Mouse (Mus musculus) kidney, embryonic 15.5 days (tissue): ENCODE measurements at regions not wholly inside any gene's neighbourhood (a gene's known extent, or its start where the extent isn't known, plus 50 kb on each side); places are given as distances from the start of the nearest gene placed in this dataset.

ENCODE experiments used
- ATAC-seq: fragments of 200-750 bp; cut with Nextera tagmentation; replicated peaks from 2 replicates; pipeline ENCODE4 v1.8.0; 2017; ENCODE audit warnings: moderate TSS enrichment; ENCODE audit not compliant: low FRiP score
- H3K27ac ChIP-seq: fragments of 300-500 bp; sonication (generic); 2 replicates; pipeline ENCODE4 v1.5.1; 2015; ENCODE audit warnings: mild to moderate bottlenecking, inconsistent platforms
- H3K27me3 ChIP-seq: fragments of 300-500 bp; sonication (generic); 2 replicates; pipeline ENCODE4 v1.6.1; 2015; ENCODE audit warnings: inconsistent platforms
- H3K36me3 ChIP-seq: fragments of 300-500 bp; sonication (generic); 2 replicates; pipeline ENCODE4 v1.6.1; 2015; ENCODE audit warnings: inconsistent platforms
- H3K4me1 ChIP-seq: fragments of 300-500 bp; sonication (generic); 2 replicates; pipeline ENCODE4 v1.6.1; 2015; ENCODE audit warnings: inconsistent platforms
- H3K4me2 ChIP-seq: fragments of 300-500 bp; sonication (generic); 2 replicates; pipeline ENCODE4 v1.6.1; 2015; ENCODE audit warnings: moderate library complexity, mild to moderate bottlenecking, inconsistent platforms
- H3K4me3 ChIP-seq: fragments of 300-500 bp; sonication (generic); replicated peaks from 2 replicates; pipeline ENCODE4 v1.5.1; 2015; ENCODE audit warnings: mild to moderate bottlenecking, inconsistent platforms
- H3K9ac ChIP-seq: fragments of 300-500 bp; sonication (generic); 2 replicates; pipeline ENCODE4 v1.6.1; 2015; ENCODE audit warnings: mild to moderate bottlenecking, inconsistent platforms
- H3K9me3 ChIP-seq: fragments of 300-500 bp; sonication (generic); replicated peaks from 2 replicates; pipeline ENCODE4 v1.6.1; 2016; ENCODE audit warnings: inconsistent platforms
- WGBS: fragments of 180-500 bp; shearing (Covaris S2); methylation state at CpG from one replicate; pipeline ENCODE4 v1.1.7; 2015; ENCODE audit warnings: mixed read lengths; 5-methylcytosine and 5-hydroxymethylcytosine counted together

GRCm38 (mm10) chr5:101445792-101446191 lies 219.0 kb downstream of the Nkx6-1 start:
- 0 out of 2 replicates have a peak, but pooled peaks cover 3% of the 10 kb centered on the region for H3K4me1 ChIP-seq
- WGBS, result 26% methylated on average over 10 of the region's 10 CpGs

DNA sequence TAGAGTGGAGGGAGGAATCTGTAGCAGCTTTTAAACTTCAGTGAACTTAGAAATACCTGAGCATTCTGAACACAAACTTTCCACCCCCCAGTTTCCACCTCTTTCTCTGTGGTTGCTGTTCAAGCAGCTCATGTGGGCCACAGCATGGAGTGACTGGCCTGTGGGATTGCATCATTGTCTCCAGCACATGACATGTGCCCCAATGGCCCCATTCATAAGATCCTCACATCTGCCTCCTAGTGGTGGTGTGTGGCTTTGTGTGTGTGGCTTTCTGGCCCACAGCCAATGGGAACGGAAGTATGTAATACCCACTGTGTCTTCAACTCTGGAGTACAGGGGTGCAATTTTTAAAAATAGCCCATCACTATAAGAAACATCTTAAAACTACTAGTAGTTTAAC lies 223.0 kb downstream of the Nkx6-1 start:
- WGBS, result 75% methylated on average over 1 of the region's 1 CpGs
- ATAC-seq, result no peak
- no peaks in the 10 kb centered on the region for H3K27me3 ChIP-seq
- H3K4me3 ChIP-seq, result no peak overlapping the region
- no peaks in the 10 kb centered on the region for H3K36me3 ChIP-seq
- H3K4me2 ChIP-seq, result no peak overlapping the region
- H3K4me1 ChIP-seq, result 0 out of 2 replicates have a peak, but pooled peaks cover 3% of the 10 kb centered on the region
- H3K9me3 ChIP-seq, result no peaks in the 10 kb centered on the region
- H3K27ac ChIP-seq, result no peak overlapping the region
- no peak overlapping the region for H3K9ac ChIP-seq

More at GRCm38 (mm10) chr5:101445792-101446191, 219.0 kb downstream of the Nkx6-1 start:
- H3K36me3 ChIP-seq, result no peaks in the 10 kb centered on the region
- H3K27me3 ChIP-seq, result no peaks in the 10 kb centered on the region
- no peak overlapping the region for H3K27ac ChIP-seq
- H3K9me3 ChIP-seq, result no peaks in the 10 kb centered on the region
- no peak overlapping the region for H3K4me3 ChIP-seq
- no peak for ATAC-seq
- H3K9ac ChIP-seq, result no peak overlapping the region
- no peak overlapping the region for H3K4me2 ChIP-seq

GRCm38 (mm10) chr5:101437666-101438299 lies 227.0 kb downstream of the Nkx6-1 start:
- Histone ChIP-seq H3K27me3 (no peaks in the 10 kb centered on the region), H3K4me2 (no peak overlapping the region), H3K4me1 (no peaks in the 10 kb centered on the region), H3K27ac (no peak overlapping the region), H3K9ac (no peak overlapping the region), H3K9me3 (no peaks in the 10 kb centered on the region), H3K36me3 (no peaks in the 10 kb centered on the region), H3K4me3 (no peak overlapping the region)
- WGBS, result 70% methylated on average over 14 of the region's 14 CpGs
- no peak for ATAC-seq

DNA sequence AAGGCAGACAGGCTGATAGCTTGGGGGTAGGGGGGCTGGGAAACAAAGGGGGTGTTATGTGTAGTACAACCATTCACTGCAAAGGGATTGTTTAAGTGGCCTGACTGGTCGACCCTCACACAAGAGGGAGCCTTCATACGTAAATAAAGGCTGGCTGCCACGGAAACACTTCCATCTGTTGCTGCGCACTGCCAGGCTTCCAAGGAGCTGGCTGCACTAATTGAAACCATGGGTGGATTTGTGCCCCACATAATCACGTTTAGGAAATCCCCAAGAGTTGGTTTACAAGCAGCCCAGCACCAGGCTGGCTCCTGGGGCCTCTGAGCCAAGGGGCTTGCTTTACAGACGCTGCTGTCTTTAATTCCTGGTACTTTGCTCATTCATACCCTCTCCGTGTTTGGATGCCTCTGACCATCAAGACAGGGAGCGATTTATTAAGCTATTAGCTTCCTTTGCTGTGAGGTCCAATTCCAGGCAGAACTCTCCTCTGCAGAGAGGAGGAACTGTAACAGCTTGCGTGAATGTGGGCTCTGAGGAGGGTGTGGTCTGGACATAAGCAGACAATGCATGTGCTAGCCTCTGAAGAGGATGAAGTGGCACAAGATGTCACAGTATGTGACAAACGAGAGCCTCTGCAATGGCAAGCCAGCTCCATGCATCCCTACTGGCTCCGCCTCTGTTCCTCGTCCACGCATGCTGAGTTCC lies 238.6 kb downstream of the Nkx6-1 start:
- WGBS, result 31% methylated on average over 13 of the region's 13 CpGs
- ATAC-seq, result no peak
- no peak overlapping the region for H3K4me2 ChIP-seq
- H3K27ac ChIP-seq, result no peak overlapping the region
- H3K4me1 ChIP-seq, result peaks cover 4% of the 10 kb centered on the region; the same call in 1 of the 2 replicates
- no peak overlapping the region for H3K9ac ChIP-seq
- no peak overlapping the region for H3K4me3 ChIP-seq
- no peaks in the 10 kb centered on the region for H3K9me3 ChIP-seq
- H3K36me3 ChIP-seq, result no peaks in the 10 kb centered on the region
- H3K27me3 ChIP-seq, result no peaks in the 10 kb centered on the region

DNA sequence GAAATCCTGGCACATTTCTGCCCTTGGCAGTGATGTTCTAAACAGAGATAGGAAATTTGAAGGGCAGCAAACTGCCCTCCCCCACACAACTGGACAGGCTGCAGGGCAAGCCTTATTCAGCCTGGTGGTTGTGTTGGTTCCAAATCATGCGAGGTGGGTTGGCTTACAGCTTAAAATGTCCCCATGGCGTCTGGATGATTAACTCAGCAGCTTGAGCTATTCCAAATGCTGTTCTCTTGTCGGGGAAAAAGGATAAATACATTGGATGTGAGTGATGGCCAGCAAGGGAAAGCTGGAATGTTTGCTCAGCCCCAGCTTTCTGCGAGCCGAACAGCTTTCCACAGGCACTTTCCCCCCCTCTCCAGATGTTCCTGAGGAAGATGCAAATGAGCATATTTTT lies 280.5 kb downstream of the Nkx6-1 start:
- WGBS, result 34% methylated on average over 5 of the region's 5 CpGs
- Histone ChIP-seq H3K4me3 (no peak overlapping the region), H3K27me3 (no peaks in the 10 kb centered on the region), H3K27ac (no peak overlapping the region), H3K9me3 (no peaks in the 10 kb centered on the region), H3K4me1 (no peaks in the 10 kb centered on the region), H3K4me2 (no peak overlapping the region), H3K36me3 (no peaks in the 10 kb centered on the region), H3K9ac (no peak overlapping the region)
- ATAC-seq, result no peak

DNA sequence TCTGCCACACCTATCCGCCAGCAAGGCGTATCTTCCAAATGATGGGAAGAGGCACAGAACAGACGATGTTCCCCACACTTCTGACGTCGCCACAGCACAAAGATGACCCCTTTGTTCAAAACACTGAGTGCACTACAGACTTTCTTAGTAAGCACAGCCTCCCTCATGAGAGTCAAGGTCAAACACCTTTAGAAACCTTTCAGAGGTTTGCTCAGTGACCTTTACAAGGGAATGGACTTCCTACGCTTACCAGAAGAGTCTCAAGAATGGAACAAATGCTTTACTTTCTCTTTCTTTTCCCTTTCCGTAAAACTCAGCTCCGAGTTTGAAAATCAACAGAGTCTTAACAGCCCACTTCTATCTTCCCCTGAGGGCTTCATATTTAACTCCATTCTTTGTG lies 283.4 kb downstream of the Nkx6-1 start:
- Histone ChIP-seq H3K4me1 (no peaks in the 10 kb centered on the region), H3K27me3 (no peaks in the 10 kb centered on the region), H3K36me3 (no peaks in the 10 kb centered on the region), H3K4me2 (no peak overlapping the region; the same call in 1 of the 2 replicates), H3K4me3 (no peak overlapping the region), H3K9me3 (no peaks in the 10 kb centered on the region), H3K9ac (no peak overlapping the region), H3K27ac (0 out of 2 replicates have a peak overlapping the region, but pooled peaks have one; percentile 34)
- WGBS, result 71% methylated on average over 8 of the region's 8 CpGs
- no peak for ATAC-seq

DNA sequence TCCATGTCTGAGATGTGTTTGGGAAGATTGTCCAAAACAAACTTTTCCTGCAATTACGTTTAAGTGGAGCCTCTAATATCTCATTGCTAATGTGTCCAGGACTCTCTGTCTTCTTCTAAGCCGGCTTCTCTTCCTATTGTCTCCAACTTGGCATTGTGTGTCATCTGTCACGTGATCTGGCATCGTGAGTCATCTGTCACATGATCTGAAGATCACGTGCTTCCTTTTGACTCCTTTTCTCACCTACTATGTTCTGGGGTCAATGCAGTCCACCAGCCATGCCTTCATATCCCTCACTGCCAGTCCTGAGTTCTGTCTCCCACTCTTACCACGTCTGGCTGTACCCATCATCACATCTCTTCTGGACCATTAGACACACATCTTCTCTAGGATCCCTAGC lies 288.1 kb downstream of the Nkx6-1 start:
- H3K4me1 ChIP-seq, result no peaks in the 10 kb centered on the region
- WGBS, result 92% methylated on average over 6 of the region's 6 CpGs
- no peak overlapping the region for H3K4me2 ChIP-seq
- no peaks in the 10 kb centered on the region for H3K9me3 ChIP-seq
- no peak overlapping the region for H3K27ac ChIP-seq
- ATAC-seq, result no peak
- no peak overlapping the region for H3K9ac ChIP-seq
- no peaks in the 10 kb centered on the region for H3K27me3 ChIP-seq
- H3K36me3 ChIP-seq, result no peaks in the 10 kb centered on the region
- H3K4me3 ChIP-seq, result no peak overlapping the region

- Histone ChIP-seq H3K4me3 (no peak overlapping the region), H3K4me2 (no peak overlapping the region), H3K9me3 (no peaks in the 10 kb centered on the region), H3K27ac (no peak overlapping the region), H3K4me1 (no peaks in the 10 kb centered on the region), H3K9ac (no peak overlapping the region), H3K36me3 (no peaks in the 10 kb centered on the region), H3K27me3 (no peaks in the 10 kb centered on the region)
- 80% methylated on average over 2 of the region's 2 CpGs for WGBS
- no peak for ATAC-seq
Measured at GRCm38 (mm10) chr5:101374129-101374528, 290.7 kb downstream of the Nkx6-1 start.

DNA sequence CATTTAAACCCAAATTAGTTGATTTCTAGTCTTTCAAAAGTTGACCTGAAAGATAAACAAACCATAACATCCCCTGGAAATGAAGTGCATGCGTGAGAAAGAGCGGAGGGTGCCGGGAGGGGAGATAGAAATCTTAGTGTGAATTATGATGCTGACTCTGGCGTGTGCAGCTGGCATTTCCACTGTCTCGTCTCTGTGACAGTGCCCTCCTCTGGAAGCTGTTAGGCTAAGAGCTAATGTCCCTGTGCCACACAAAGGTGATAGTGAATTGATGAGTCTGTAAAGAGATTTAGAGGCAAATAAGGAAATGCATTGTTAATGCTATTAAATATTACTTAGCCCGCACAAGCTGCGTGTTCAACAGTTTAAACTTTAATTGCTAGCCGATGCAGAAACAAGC lies 292.6 kb downstream of the Nkx6-1 start:
- no peaks in the 10 kb centered on the region for H3K36me3 ChIP-seq
- H3K9ac ChIP-seq, result no peak overlapping the region
- peaks cover 7% of the 10 kb centered on the region for H3K27me3 ChIP-seq
- ATAC-seq, result no peak
- no peak overlapping the region for H3K4me2 ChIP-seq
- H3K27ac ChIP-seq, result no peak overlapping the region
- 44% methylated on average over 8 of the region's 8 CpGs for WGBS
- no peak overlapping the region for H3K4me3 ChIP-seq
- no peaks in the 10 kb centered on the region for H3K9me3 ChIP-seq
- H3K4me1 ChIP-seq, result no peaks in the 10 kb centered on the region

GRCm38 (mm10) chr5:101365364-101365763 lies 299.4 kb downstream of the Nkx6-1 start:
- Histone ChIP-seq H3K36me3 (no peaks in the 10 kb centered on the region), H3K4me2 (peak overlapping the region; percentile 41), H3K27ac (no peak overlapping the region), H3K4me1 (0 out of 2 replicates have a peak, but pooled peaks cover 5% of the 10 kb centered on the region), H3K9me3 (no peaks in the 10 kb centered on the region), H3K27me3 (peaks cover 32% of the 10 kb centered on the region), H3K9ac (no peak overlapping the region), H3K4me3 (no peak overlapping the region)
- ATAC-seq, result peak; percentile 74
- 6% methylated on average over 11 of the region's 11 CpGs for WGBS

- ATAC-seq, result no peak
- no peaks in the 10 kb centered on the region for H3K9me3 ChIP-seq
- no peaks in the 10 kb centered on the region for H3K4me1 ChIP-seq
- H3K27me3 ChIP-seq, result peaks cover 9% of the 10 kb centered on the region
- no peak overlapping the region for H3K9ac ChIP-seq
- H3K4me3 ChIP-seq, result no peak overlapping the region
- no peak overlapping the region for H3K4me2 ChIP-seq
- no peak overlapping the region for H3K27ac ChIP-seq
- WGBS, result 57% methylated on average over 6 of the region's 6 CpGs
- H3K36me3 ChIP-seq, result no peaks in the 10 kb centered on the region
Measured at GRCm38 (mm10) chr5:101359986-101360385, 304.8 kb downstream of the Nkx6-1 start.

DNA sequence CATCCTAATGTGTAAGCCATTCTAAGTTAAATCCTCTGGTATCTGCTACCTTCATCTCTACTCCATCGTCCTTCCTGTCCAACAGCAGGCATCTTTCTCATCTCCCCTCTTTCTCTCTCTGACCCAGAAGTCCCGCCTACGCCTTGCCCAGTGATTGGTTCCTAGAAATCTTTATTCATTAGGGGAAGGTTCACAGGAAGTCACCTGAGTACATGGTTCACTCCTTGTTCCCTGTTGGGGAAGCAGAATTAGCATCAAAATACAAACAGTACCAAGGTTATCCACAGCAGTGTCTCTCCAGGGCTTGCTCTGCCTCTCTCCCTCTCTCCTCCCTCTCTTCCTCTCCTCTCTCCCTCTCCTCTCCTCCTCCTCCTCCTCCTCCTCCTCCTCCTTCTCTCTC lies 319.4 kb downstream of the Nkx6-1 start:
- Histone ChIP-seq H3K4me2 (no peak overlapping the region), H3K9ac (no peak overlapping the region), H3K9me3 (no peaks in the 10 kb centered on the region), H3K4me3 (no peak overlapping the region), H3K27ac (no peak overlapping the region), H3K27me3 (no peaks in the 10 kb centered on the region), H3K4me1 (no peaks in the 10 kb centered on the region), H3K36me3 (no peaks in the 10 kb centered on the region)
- WGBS, result 76% methylated on average over 3 of the region's 3 CpGs
- no peak for ATAC-seq
